Mouse (Mus musculus) bone marrow, adult 2 months (tissue): ENCODE measurements around the gene Vps13c.

Experiments
- CTCF ChIP-seq: fragments of 200-500 bp; IDR thresholded peaks from 2 replicates; pipeline ENCODE4 v1.5.1; 2011; ENCODE audit warnings: low read length, control low read depth; ENCODE audit not compliant: control insufficient read depth, insufficient read depth
- POLR2A ChIP-seq: fragments of 200-500 bp; IDR thresholded peaks from 2 replicates; pipeline ENCODE4 v1.6.1; 2011; ENCODE audit warnings: low read depth, mild to moderate bottlenecking, control low read depth, low read length, borderline replicate concordance; ENCODE audit not compliant: control insufficient read depth

- TF ChIP-seq CTCF, result no peak
- TF ChIP-seq POLR2A, result no peak
Observed at GRCm38 (mm10) chr9:67793501-67793900, 46.7 kb upstream of the Vps13c start.
